ENCODE assay signal across 8 mouse cellular contexts in genomic region chr5:135690401-135690800, GRCm38 (mm10). TPM values are rescaled to one million over a fixed set of nuclear protein-coding genes. Genes with fewer than 3 reads are reported as not detected.
A peak's percentile ranks its signal among the peaks of the same experiment; 100 is the strongest.
DNase-seq lines count a peak whose midpoint lies in the region; ATAC-seq and TF ChIP-seq lines count a peak whose summit lies in the region.

No protein-coding gene starts in this region.

- peak; percentile 33 for DNase-seq in kidney, adult 2 months
- DNase-seq in kidney, adult 11 months, result no peak
- DNase-seq in hindbrain, postnatal 0 days (ENCODE audit: low spot score), result no peak
- DNase-seq in midbrain, embryonic 14.5 days, result no peak
- DNase-seq in frontal cortex, postnatal 25 days (ENCODE audit: low spot score in 2 of 2), result no peak
- no peak for DNase-seq in spleen, postnatal 10 days (ENCODE audit: low spot score in 2 of 2)
- DNase-seq in gastrocnemius, adult 18-20 months (ENCODE audit: low spot score), result no peak

- H3K4me2 ChIP-seq in embryonic facial prominence, embryonic 13.5 days, result peak overlapping the region; percentile 95
- peak overlapping the region; percentile 99 for H3K4me2 ChIP-seq in hindbrain, postnatal 0 days (ENCODE audit: low read depth, low read length)
- peak overlapping the region; percentile 92 for H3K4me2 ChIP-seq in midbrain, embryonic 14.5 days (ENCODE audit: low read length)

- 0 out of 2 replicates have a peak overlapping the region, but pooled peaks have one; percentile 84 for H3K9ac ChIP-seq in embryonic facial prominence, embryonic 13.5 days
- no peak overlapping the region for H3K9ac ChIP-seq in hindbrain, postnatal 0 days (replicated peaks; ENCODE audit: low read length)
- H3K9ac ChIP-seq in midbrain, embryonic 14.5 days (replicated peaks; ENCODE audit: low read length), result peak overlapping the region; percentile 75; the same call in 1 of the 2 replicates

- H3K9me3 ChIP-seq in embryonic facial prominence, embryonic 13.5 days, result no peaks in the 10 kb centered on the region
- no peaks in the 10 kb centered on the region for H3K9me3 ChIP-seq in hindbrain, postnatal 0 days (ENCODE audit: low read length)
- H3K9me3 ChIP-seq in midbrain, embryonic 14.5 days (ENCODE audit: control insufficient read depth, low read length), result no peaks in the 10 kb centered on the region

- no peak for ATAC-seq in embryonic facial prominence, embryonic 13.5 days (ENCODE audit: insufficient number of reproducible peaks, insufficient read depth, low FRiP score, low TSS enrichment, low read depth)
- no peak for ATAC-seq in hindbrain, postnatal 0 days
- no peak for ATAC-seq in midbrain, embryonic 14.5 days (ENCODE audit: low FRiP score, low TSS enrichment)

- H3K27ac ChIP-seq in kidney, adult 2 months (ENCODE audit: insufficient read depth, low read depth, low read length), result peak overlapping the region; percentile 57
- no peak overlapping the region for H3K27ac ChIP-seq in embryonic facial prominence, embryonic 13.5 days
- no peak overlapping the region for H3K27ac ChIP-seq in hindbrain, postnatal 0 days
- H3K27ac ChIP-seq in midbrain, embryonic 14.5 days (replicated peaks; ENCODE audit: low read depth, low read length), result no peak overlapping the region

- H3K27me3 ChIP-seq in kidney, adult 2 months (replicated peaks; ENCODE audit: control insufficient read depth, insufficient read depth, low read length), result no peaks in the 10 kb centered on the region
- H3K27me3 ChIP-seq in embryonic facial prominence, embryonic 13.5 days, result no peaks in the 10 kb centered on the region
- H3K27me3 ChIP-seq in hindbrain, postnatal 0 days (ENCODE audit: insufficient read depth, low read length), result no peaks in the 10 kb centered on the region
- H3K27me3 ChIP-seq in midbrain, embryonic 14.5 days (ENCODE audit: control insufficient read depth, insufficient read depth, low read length), result no peaks in the 10 kb centered on the region

- peaks cover 32% of the 10 kb centered on the region; the same call in 1 of the 2 replicates for H3K4me1 ChIP-seq in kidney, adult 2 months (ENCODE audit: control insufficient read depth, insufficient read depth, low read length)
- H3K4me1 ChIP-seq in embryonic facial prominence, embryonic 13.5 days, result peaks cover 21% of the 10 kb centered on the region
- no peaks in the 10 kb centered on the region; the same call in 1 of the 2 replicates for H3K4me1 ChIP-seq in hindbrain, postnatal 0 days (ENCODE audit: insufficient read depth, low read length)
- peaks cover 24% of the 10 kb centered on the region for H3K4me1 ChIP-seq in midbrain, embryonic 14.5 days (ENCODE audit: control insufficient read depth, insufficient read depth, low read length)

- H3K36me3 ChIP-seq in kidney, adult 2 months (ENCODE audit: control insufficient read depth, insufficient read depth, low read length), result no peaks in the 10 kb centered on the region
- H3K36me3 ChIP-seq in embryonic facial prominence, embryonic 13.5 days, result 0 out of 2 replicates have a peak, but pooled peaks cover 3% of the 10 kb centered on the region
- no peaks in the 10 kb centered on the region for H3K36me3 ChIP-seq in hindbrain, postnatal 0 days (ENCODE audit: insufficient read depth, low read length)
- H3K36me3 ChIP-seq in midbrain, embryonic 14.5 days (ENCODE audit: control insufficient read depth, insufficient read depth, low read length), result no peaks in the 10 kb centered on the region

- H3K4me3 ChIP-seq in kidney, adult 2 months (ENCODE audit: insufficient read depth, low read depth, low read length), result peak overlapping the region; percentile 51
- peak overlapping the region; percentile 81 for H3K4me3 ChIP-seq in embryonic facial prominence, embryonic 13.5 days
- H3K4me3 ChIP-seq in hindbrain, postnatal 0 days (ENCODE audit: low read length), result peak overlapping the region; percentile 76
- H3K4me3 ChIP-seq in midbrain, embryonic 14.5 days (replicated peaks; ENCODE audit: low read depth, low read length), result peak overlapping the region; percentile 80

- TF ChIP-seq CTCF in kidney, adult 2 months (conservative IDR thresholded peaks at IDR 0.05; ENCODE audit: insufficient read depth, insufficient read length, low read depth, low read length), result no peak
- no peak for TF ChIP-seq CTCF in hindbrain, postnatal 0 days (IDR thresholded peaks at IDR 0.05; ENCODE audit: low read depth)

- WGBS in kidney, adult 2 months, result 50% methylated on average over 5 of the region's 5 CpGs
- WGBS in embryonic facial prominence, embryonic 13.5 days, result 90% methylated on average over 5 of the region's 5 CpGs
- WGBS in hindbrain, postnatal 0 days, result 84% methylated on average over 5 of the region's 5 CpGs
- WGBS in midbrain, embryonic 14.5 days, result 89% methylated on average over 5 of the region's 5 CpGs

- no peak for TF ChIP-seq POLR2A in kidney, adult 2 months (IDR thresholded peaks at IDR 0.05; ENCODE audit: low read depth, low read length)

RNA-seq across cellular contexts. Expression of gene Por, which starts 20.6 kb away (rescaled TPM):
- 361 and 405 TPM in 2 replicates for polyA plus RNA-seq in kidney, adult 2 months (2012; rRNA removed)
- 75.0 and 76.5 TPM in 2 replicates for polyA plus RNA-seq in embryonic facial prominence, embryonic 13.5 days (2015; fragmentation: Nextera tagmentation; extraction: Ambion mirVana)
- 71.7 and 71.8 TPM in 2 replicates for total RNA-seq in hindbrain, postnatal 0 days (2014; rRNA removed)
- polyA plus RNA-seq in hindbrain, postnatal 0 days (2015; fragmentation: Nextera tagmentation; extraction: Ambion mirVana), result 69.3 and 71.4 TPM in 2 replicates
- polyA plus RNA-seq in midbrain, embryonic 14.5 days (2014; fragmentation: Nextera tagmentation; extraction: Ambion mirVana), result 96.8 and 106 TPM in 2 replicates
- 10 to 100 TPM; 30.3 to 35.6 TPM for total RNA-seq in gastrocnemius, adult 18-20 months (2021)

RNA-seq across cellular contexts. Expression of gene Tmem120a, which starts 53.8 kb away (rescaled TPM):
- 91.3 and 96.7 TPM in 2 replicates for polyA plus RNA-seq in kidney, adult 2 months (2012; rRNA removed)
- 39.4 and 46.8 TPM in 2 replicates for polyA plus RNA-seq in embryonic facial prominence, embryonic 13.5 days (2015; fragmentation: Nextera tagmentation; extraction: Ambion mirVana)
- 52.8 and 71.7 TPM in 2 replicates for total RNA-seq in hindbrain, postnatal 0 days (2014; rRNA removed)
- polyA plus RNA-seq in hindbrain, postnatal 0 days (2015; fragmentation: Nextera tagmentation; extraction: Ambion mirVana), result 83.2 and 89.7 TPM in 2 replicates
- polyA plus RNA-seq in midbrain, embryonic 14.5 days (2014; fragmentation: Nextera tagmentation; extraction: Ambion mirVana), result 76.8 and 79.8 TPM in 2 replicates
- total RNA-seq in gastrocnemius, adult 18-20 months (2021), result 1 to 10 TPM; 6.8 to 8.4 TPM

RNA-seq across cellular contexts. Expression of gene Rhbdd2, which starts 58.0 kb away (rescaled TPM):
- polyA plus RNA-seq in kidney, adult 2 months (2012; rRNA removed), result 50.9 and 56.5 TPM in 2 replicates
- 39.5 and 46.9 TPM in 2 replicates for polyA plus RNA-seq in embryonic facial prominence, embryonic 13.5 days (2015; fragmentation: Nextera tagmentation; extraction: Ambion mirVana)
- 29.1 and 34.2 TPM in 2 replicates for total RNA-seq in hindbrain, postnatal 0 days (2014; rRNA removed)
- polyA plus RNA-seq in hindbrain, postnatal 0 days (2015; fragmentation: Nextera tagmentation; extraction: Ambion mirVana), result 127 and 130 TPM in 2 replicates
- 94.0 and 99.5 TPM in 2 replicates for polyA plus RNA-seq in midbrain, embryonic 14.5 days (2014; fragmentation: Nextera tagmentation; extraction: Ambion mirVana)
- 10 to 100 TPM; 11.4 to 13.0 TPM for total RNA-seq in gastrocnemius, adult 18-20 months (2021)
